ENCODE assay signal across 34 mouse cellular contexts in the genomic region with DNA sequence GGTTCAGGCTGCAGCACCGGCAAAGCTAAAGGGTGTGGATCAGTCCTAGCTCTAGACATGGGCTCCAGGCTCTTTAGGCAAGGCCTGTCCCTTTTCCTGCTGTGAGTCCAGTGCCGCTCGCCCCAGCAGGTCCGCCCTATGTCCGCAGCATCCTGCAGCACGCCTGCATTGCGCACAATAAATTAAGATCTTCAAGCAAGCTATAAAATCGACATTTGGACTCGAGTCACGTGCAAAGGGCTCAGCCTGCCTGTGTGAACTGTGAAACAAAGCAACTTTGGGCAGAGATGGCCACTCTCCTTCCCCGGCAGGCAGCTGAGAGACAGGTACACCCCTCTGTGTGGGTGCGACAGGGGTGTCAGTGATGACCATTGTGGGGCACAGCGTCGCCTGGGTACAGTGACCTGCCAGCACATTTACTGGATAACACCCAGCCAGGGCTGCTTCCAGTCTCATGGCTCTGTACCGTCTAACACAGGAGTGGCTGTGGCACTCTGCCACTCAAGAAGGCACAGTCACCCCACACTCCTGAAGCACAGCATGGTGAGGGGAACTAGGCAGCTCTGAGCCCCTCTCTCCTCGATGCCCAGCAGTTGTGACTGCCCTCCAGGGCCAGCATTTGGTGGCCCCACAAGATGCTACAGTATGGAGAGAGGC.
"Had no signal": no experiment of that assay in that cellular context is flagged by ENCODE, and none has a peak within 500 bp of the region (broad histone marks: within the 10 kb centered on the region; RNA-seq: fewer than 3 reads in every experiment).

No protein-coding gene starts in this region.

- H3K4me3 ChIP-seq: heart, adult 2 months; heart, embryonic 10.5 days; heart, embryonic 12.5 days; heart, embryonic 13.5 days; heart, embryonic 15.5 days; hindbrain, embryonic 10.5 days; hindbrain, embryonic 12.5 days; hindbrain, embryonic 13.5 days; hindbrain, embryonic 15.5 days; intestine, embryonic 15.5 days; kidney, embryonic 15.5 days; layer of hippocampus, adult 2 months had no signal

- H3K27me3 ChIP-seq: heart, embryonic 15.5 days; hindbrain, embryonic 12.5 days; hindbrain, embryonic 15.5 days; intestine, embryonic 15.5 days; kidney, embryonic 15.5 days had no signal

- H3K4me1 ChIP-seq: heart, embryonic 10.5 days; heart, embryonic 12.5 days; heart, embryonic 13.5 days; heart, embryonic 15.5 days; hindbrain, embryonic 10.5 days; hindbrain, embryonic 12.5 days; hindbrain, embryonic 13.5 days; hindbrain, embryonic 15.5 days; intestine, embryonic 15.5 days; kidney, embryonic 15.5 days had no signal

- ATAC-seq: hindbrain, embryonic 16.5 days; inflammation-experienced regulatory T-cells, adult 6 months; intestine, embryonic 15.5 days; intestine, embryonic 16.5 days; intestine, postnatal 0 days had no signal

- H3K27ac ChIP-seq: heart, adult 2 months; heart, embryonic 10.5 days; heart, embryonic 13.5 days; heart, embryonic 15.5 days; hindbrain, embryonic 10.5 days; hindbrain, embryonic 12.5 days; hindbrain, embryonic 13.5 days; hindbrain, embryonic 14.5 days; hindbrain, embryonic 15.5 days; intestine, embryonic 15.5 days; kidney, embryonic 15.5 days; kidney, postnatal 0 days; layer of hippocampus, adult 2 months had no signal

- H3K9ac ChIP-seq: heart, embryonic 12.5 days; heart, embryonic 13.5 days; heart, embryonic 15.5 days; hindbrain, embryonic 12.5 days; hindbrain, embryonic 13.5 days; hindbrain, embryonic 14.5 days; hindbrain, embryonic 15.5 days; intestine, embryonic 15.5 days; kidney, embryonic 15.5 days had no signal

- H3K9me3 ChIP-seq: heart, embryonic 13.5 days; heart, embryonic 15.5 days; hindbrain, embryonic 10.5 days; hindbrain, embryonic 12.5 days; hindbrain, embryonic 13.5 days; hindbrain, embryonic 15.5 days; intestine, embryonic 15.5 days; kidney, embryonic 15.5 days had no signal

- DNase-seq: heart, adult 18-20 months; heart, adult 2 months; heart, postnatal 10 days; heart, postnatal 14 days; heart, postnatal 36 days; heart, postnatal 4 days; kidney, adult 11 months; kidney, adult 18-20 months; kidney, adult 2 months; kidney, adult 8-10 months; kidney, adult 9 months; kidney, postnatal 10 days; kidney, postnatal 14 days; kidney, postnatal 25 days; kidney, postnatal 36 days; layer of hippocampus, adult 9-11 months had no signal

- H3K36me3 ChIP-seq: heart, embryonic 10.5 days; heart, embryonic 12.5 days; heart, embryonic 13.5 days; heart, embryonic 15.5 days; hindbrain, embryonic 10.5 days; hindbrain, embryonic 12.5 days; hindbrain, embryonic 13.5 days; hindbrain, embryonic 15.5 days; intestine, embryonic 15.5 days; kidney, embryonic 15.5 days had no signal

- H3K4me2 ChIP-seq: heart, embryonic 11.5 days; heart, embryonic 12.5 days; heart, embryonic 13.5 days; heart, embryonic 15.5 days; hindbrain, embryonic 12.5 days; hindbrain, embryonic 13.5 days; hindbrain, embryonic 14.5 days; hindbrain, embryonic 15.5 days; intestine, embryonic 15.5 days; kidney, embryonic 15.5 days had no signal
